Mouse (Mus musculus): ENCODE data around the gene Prrt3.

The Prrt3 gene

DNA sequence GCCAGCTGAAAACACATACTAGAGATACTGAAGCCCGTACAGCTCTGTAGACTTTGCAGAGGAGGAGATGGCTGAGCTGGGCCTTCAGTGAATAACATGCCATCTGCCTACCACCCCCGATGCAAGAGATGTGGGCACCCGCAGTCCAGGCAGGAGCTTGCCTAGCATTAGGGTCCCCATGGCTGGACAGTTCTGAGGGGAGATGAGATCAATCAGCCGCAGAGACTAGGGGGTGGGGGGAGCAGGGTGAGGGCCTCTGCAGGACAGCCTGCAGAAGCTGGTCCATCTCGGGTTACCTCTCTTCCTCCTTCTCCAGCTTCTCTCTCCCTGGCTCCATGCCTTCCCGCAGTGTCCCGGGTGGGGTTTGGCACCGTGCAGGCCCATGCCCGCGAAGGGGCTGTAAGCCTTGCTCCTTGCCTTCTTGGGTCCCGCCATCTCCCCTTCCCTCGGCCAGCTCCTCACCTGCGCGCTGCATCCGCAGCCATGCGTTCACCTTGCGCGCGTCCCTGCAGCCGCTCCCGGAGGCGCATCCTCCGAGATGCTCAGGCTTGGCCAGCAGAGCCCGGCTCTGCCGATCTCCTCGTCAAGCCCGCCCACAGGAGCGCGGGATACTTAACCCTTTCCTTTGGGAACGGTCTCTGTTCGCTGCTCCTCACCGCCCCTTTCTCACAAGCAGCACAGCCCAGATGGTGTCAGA lies at the start of gene Prrt3:
Gene Prrt3 (minus strand): TSS at position 544 of the 697 bp plus-strand sequence.
- DNase-seq (ENCODE audit: low spot score), result no peak

DNA sequence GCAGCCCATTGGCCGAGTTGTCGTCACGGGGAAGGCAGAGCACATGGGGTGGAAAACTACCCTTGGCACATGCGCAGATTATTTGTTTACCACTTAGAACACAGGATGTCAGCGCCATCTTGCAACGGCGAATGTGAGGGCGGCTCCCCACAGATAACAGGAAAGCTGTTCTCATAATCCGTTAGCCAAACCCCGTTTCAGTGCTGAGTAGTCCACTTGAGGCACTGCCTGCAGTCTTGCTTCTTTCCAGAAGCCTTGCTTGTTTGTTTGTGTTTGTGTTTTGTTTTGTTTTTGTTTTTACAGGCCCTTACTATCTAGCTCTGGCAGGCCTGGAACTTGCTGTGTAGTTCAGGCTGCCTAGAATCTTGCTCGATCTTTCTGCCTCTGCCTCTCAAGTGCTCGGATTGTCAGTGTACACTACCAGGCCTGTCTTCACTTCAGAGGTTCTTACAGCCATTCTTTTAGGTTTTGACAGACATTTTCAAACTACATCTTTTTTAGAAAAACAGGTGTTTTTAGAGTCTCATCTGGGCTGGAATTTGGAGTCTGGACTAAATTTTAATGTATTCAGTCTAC lies 42.3 kb upstream of the Prrt3 start:
- peak; percentile 24 for DNase-seq (ENCODE audit: low spot score)

DNA sequence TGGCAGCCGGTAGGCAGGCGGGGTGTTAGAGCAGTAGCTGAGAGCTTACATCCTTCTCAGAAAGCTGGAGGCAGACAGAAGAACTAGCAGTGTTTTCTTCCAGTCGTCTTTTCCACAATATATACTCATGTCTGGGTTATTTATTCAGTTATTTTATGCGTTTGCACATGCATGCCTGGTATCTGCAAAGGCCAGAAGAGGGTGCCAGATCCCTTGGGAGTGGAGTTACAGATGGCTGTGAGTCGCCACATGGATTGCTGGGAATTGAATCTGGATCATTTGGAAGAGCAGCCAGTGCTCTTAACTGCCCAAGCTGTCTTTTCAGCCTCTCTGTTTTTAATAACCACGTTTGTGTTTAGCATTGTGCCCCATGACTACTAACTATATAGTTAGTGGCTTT lies 39.9 kb upstream of the Prrt3 start:
- no peak for DNase-seq (ENCODE audit: low spot score)

DNA sequence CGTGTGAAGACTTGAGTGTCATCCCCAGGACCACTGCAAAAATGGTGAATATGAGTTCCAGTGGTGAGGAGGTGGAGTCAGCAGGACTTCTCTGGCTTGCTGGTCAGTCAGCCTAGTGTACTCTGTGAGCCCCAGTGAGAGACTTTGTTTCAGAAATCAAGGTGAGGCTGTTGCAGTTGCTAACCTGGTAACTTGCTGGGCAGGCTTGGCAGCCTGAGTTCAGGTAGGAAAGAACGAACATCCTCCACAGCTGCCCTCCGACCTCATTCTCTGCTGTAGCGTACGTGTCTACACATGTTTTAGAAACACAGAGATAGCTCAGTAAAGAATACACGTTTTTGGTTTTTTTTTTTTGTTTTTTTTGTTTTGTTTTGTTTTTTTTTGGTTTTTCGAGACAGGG lies 33.2 kb upstream of the Prrt3 start:
- DNase-seq (ENCODE audit: low spot score), result no peak

DNA sequence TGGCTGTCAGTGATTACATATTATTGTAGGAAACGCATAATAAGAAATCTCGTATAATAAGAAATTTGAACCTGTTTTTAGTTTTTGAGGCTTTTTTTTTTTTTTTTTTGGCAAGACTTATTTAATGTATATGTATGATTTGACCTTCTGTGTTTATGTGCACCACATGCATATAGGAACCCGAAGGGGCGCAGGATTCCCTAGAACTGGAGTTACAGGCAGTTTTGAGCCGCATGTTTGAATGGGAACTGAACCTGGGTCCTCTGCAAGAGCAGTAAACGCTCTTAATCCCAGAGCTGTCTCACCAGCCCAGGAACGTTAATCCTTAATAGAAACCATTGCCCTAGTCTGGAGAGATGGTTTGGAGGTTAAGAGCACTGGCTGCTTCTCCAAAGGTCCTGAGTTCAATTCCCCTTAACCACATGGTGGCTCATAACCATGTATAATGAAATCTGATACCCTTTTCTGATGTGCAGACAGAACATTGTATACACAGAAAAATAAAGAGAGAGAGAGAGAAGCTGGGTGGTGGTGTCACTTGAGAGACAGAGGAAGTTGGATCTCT lies 30.2 kb upstream of the Prrt3 start:
- DNase-seq (ENCODE audit: low spot score), result peak; percentile 34

DNA sequence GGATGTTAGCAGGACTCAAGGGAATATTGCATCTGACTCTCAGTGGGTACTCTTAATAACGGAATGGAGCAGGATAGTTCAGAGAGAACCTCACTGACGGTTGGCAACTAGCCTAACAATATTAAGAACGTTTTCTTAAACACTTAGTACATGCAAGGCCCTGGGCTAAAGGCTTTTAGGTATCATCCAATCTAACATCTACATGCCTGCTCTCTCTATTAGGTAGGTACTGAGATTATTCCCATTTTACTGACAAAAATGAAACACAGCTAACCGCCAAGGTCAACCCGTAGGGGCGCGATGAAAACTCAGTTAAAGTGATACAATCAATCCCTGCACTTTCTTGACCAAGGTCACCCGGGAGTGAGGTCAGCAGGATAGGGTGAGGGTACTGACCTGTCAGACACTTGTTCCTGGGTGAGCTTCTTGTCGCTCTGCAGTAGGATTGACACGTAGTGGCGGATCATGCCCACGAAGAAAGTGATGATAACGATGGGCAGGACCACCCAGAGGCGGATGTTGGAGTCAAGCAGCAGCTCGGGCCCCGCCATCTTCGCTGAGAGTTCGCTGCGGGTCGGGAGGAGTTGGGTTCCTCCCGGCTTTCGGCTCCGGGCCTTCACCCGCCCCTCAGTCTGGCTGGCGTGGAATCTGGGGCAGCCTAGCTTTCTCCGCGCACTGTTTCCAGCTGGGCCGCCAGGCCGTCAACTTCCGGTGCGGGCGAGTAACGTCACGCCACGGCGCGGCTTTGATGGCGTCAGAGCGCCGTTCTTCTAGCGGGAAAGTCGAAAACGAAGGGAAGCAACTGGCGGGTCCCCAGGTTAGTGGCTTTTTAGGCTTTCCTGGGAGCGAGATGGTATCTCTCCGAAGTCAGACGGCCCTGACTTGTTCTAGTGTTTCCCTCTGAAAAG lies 29.5 kb upstream of the Prrt3 start, which contains the start of the genes Emc3 and Fancd2:
Gene Emc3 (minus strand): TSS at position 721 of the 908 bp plus-strand sequence.
Gene Fancd2 (plus strand): TSS at position 751 of the 908 bp plus-strand sequence.
- DNase-seq (ENCODE audit: low spot score), result peak; percentile 87

DNA sequence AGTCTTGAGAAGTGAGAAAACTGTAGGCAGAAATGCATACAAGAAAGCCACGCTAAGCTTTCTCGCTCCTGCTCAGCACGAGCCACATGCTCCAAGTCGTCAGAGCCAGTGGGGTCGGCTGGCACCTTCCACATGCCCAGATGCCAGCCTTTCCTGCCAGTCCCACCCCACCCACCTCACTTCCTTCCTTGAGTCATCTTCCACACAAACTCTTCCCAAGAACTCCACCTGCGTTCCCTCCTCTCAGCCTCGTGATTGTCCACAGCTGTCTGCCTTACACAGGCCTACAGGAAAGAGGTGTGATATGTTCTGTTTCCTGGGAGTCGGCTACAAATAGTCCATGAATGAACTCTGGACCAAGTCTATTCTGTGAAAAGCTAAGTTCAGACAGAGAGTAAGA lies 21.7 kb upstream of the Prrt3 start:
- DNase-seq (ENCODE audit: low spot score), result no peak

DNA sequence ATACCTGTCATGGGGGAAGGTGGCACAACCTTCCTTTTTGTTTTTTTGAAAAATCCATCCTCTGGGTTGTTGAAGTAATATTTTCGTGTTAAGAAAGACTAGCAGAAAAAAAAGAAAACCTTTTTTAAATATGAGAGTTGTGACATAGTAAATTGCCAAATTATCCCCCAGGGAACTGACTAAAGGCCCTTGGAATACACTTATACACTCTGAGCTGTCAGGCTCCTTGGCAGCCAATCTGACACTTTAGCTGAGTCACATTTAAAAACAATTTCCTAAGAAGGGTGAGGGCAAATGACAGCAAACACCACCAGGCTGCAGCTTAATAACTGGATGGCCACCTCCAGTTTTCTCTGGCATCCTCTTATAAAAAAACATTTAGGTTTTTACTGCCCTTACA lies 20.6 kb upstream of the Prrt3 start:
- no peak for DNase-seq (ENCODE audit: low spot score)

DNA sequence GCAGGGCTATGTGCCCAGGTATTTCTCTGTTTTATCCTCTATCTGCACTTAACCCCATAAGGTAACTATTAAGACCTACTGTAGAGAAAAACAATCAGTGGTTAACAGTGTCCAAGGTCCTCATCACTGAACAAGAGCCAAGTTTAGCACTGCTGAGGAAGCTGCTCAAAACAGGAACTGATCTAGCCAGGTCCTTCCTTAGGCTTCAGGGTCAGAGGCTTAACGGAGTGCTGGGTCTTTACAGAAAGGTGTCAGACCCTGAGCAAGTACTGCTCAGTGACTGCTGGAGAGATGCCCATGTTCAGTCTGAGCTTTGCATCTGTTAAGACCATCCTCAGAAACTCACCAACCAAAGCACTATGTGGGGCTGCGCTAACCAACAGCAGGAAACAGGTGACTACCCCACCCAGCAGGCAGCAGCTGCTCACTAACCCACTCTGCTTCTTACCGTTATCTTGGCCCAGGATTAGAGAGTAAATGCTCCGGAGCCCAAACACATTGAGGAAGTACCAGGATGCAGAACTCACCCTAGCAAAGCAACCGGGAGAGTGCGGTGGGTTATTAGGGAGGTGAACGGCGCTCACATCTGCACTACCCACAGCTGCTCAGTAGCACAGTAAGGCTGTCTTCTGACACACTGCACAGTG lies 15.8 kb upstream of the Prrt3 start:
- no peak for DNase-seq (ENCODE audit: low spot score)

DNA sequence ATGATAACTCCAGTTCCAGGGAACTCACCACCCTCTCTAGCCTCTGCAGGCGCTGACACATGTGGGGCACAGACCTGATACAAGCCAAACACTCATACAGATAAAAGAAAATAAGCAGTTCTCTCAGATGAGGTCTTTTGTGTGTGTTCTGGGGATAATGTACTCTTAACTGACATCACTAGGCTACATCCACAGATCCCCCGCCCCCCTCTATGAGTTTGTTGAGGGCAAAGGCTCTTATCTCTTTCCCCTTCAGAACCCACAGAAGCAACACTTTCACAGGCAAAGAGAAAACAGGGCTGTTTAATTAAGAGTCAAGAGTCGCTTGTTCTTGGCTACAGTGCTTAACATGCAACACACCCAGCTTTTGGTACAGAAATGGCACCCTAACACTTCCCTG lies 12.9 kb upstream of the Prrt3 start:
- no peak for DNase-seq (ENCODE audit: low spot score)

DNA sequence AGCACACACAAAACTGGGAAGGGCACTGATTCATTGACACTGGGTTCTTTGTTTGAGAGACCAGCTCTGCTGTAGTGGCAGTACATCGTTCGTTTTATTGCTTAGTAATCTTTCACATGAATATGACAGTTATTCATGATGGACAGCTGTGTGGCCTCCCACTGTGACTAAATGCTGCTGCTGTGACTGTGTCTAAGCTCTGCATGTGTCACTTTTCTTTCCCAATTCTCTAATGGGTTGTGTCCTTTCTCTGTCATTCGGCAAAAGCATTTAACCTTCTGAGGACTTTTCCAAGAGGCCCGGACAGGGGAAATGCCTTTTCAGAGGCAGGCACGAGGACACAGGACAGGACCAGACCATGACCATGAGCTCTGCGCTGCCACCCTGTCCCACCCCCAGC lies 12.2 kb upstream of the Prrt3 start:
- DNase-seq (ENCODE audit: low spot score), result no peak

DNA sequence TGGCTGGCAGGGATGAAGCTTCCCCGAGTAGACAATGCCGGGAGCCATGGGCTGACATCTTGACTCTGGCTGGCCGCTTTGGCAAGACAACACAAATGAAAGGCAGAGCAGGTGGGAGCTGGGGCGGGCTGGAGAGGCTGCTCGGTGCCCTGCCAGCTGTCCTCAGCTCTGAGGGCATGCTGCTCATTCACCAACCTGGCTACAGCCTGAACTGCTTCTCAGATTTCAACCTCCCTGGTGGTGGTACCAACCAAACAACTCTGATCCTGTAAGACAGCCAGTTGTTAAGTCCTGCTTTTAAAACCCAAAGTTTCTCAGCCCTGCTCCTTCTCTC lies 7.2 kb upstream of the Prrt3 start:
- DNase-seq (ENCODE audit: low spot score), result no peak

DNA sequence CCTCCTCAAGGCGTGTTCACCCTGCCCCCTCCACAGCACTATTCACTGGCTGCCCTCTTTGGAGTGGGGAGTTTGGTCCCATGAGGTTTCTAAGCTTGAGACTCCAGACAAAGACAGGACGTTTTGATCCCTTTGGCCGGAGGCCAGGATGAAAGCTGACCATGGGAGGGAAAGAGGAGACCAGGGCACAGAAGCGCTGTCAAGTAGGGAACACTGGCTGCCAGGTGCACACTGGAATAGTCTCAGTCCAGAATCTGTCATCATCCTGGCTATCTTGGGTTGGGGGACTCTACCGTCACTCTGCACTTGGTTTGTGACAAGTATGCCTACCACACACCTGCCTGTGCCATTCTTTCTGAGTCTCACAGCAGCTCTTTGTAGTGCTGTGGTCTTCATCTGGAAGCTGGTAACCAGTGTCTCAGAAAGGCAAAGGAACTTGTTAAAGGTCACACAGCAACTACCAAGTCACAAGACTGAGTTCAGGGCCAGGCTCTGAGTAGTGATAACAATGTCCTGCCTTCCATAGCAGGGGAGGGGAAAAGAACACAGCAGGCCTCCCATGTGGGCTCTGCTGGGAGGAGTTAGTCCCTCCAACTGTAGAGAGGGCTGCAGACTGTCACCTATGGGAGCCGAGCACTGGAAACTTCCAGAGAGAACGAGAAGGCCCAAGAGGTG lies 6.7 kb upstream of the Prrt3 start:
- DNase-seq (ENCODE audit: low spot score), result no peak

DNA sequence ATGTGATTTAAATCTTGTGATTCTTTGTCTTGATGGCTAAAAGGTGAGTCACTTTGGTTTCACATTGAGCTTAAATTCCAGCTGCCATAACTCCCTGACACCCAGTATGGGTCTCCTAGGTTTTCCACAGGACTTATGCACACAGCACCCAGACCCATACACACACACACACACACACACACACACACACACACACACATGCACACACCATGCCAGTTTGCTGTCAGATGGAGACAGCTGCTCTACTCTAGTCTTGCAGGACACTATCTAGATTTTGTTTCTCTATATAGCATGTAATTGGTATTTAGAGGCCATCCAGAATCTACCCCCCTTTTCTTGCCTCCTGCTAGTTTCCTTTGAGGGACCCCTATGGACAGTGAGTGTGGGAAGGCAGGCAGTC lies 5.4 kb upstream of the Prrt3 start:
- no peak for DNase-seq (ENCODE audit: low spot score)

DNA sequence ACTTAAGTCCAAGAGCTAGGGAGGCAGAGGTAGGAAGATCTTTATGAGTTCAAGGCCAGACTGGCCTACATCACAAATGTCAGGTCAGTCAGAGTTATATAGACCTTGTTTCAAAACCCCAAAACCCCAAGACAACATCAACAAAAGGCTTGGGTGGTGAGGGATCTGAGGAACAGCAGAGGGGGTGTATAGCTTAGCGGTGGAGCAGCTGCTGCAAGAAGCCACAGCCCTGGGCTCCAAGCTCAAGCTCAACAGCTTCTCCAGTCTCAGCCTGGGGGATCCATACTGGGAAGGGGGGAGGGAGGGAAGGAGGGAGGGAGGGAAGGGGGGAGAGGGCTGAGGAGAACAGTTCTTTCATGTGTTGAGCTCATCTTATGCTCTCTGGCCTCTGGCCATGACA lies 4.0 kb upstream of the Prrt3 start:
- DNase-seq (ENCODE audit: low spot score), result no peak

DNA sequence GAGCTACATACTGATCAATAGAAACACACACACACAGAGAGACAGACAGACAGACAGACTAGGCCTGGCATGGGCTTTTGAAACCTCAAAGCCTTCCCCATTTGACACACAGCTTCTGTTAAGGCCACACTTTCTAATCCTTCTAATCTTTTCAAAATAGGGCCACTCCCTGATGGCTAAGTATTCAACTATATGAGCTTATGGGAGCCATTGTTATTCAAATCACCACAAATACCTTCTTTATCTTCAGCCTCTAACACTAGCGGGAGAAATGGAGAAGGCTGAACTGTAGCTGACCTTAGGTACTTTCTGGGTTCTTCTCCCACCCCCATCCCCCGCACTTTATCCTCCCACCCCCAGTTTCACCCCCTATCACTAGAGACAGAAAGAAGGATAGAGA lies 1.1 kb upstream of the Prrt3 start:
- no peak for DNase-seq (ENCODE audit: low spot score)

DNA sequence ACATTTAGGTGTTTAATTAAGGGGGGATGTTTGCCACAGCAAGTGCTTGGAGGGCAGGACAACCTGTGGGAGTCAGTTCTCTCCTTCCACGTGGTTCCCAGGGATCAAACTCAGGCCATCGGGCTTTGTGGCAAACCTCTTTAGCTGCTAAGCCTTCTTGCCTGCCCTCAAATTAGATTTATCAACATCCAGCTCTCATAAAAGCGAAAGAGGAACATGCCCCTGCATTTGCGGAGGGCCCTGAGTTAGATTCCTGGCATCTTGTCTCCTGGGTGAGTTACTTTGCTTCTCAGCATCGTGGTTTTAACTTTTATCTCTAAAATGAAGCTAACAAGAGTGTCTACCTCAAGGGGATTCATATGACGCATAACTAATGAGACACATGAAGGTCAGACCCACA lies 2.4 kb downstream of the Prrt3 start:
- DNase-seq (ENCODE audit: low spot score), result no peak

DNA sequence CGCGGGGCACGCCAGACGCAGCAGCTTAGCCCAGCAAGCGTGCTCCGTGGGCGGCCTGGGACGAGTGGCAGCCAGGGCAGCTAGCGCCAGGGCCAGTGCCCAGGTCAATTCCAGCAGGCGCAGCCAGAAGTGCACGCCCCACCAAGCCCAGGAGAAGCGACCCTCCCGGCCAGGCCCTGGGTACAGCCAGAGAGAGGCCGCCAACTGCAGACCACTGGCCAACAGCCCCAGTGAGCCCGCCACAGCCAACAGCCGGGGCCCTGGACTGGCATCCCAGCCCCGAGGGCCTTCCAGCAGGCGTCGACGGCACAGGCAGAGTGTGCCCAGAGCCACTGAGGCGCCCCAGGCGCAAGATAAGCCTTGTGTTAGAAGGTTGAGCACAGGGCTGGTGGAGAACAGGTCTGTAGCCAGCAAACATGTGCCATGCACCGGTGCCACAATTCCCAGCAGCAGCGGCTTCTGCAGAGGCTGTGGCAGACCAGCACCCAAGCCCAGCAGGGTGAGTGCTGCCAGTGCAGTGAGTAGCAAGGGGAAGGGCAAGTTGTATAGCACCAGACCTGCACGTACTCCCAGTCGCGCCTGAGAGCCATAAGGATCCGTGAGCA lies 6.6 kb downstream of the Prrt3 start:
- no peak for DNase-seq (ENCODE audit: low spot score)

DNA sequence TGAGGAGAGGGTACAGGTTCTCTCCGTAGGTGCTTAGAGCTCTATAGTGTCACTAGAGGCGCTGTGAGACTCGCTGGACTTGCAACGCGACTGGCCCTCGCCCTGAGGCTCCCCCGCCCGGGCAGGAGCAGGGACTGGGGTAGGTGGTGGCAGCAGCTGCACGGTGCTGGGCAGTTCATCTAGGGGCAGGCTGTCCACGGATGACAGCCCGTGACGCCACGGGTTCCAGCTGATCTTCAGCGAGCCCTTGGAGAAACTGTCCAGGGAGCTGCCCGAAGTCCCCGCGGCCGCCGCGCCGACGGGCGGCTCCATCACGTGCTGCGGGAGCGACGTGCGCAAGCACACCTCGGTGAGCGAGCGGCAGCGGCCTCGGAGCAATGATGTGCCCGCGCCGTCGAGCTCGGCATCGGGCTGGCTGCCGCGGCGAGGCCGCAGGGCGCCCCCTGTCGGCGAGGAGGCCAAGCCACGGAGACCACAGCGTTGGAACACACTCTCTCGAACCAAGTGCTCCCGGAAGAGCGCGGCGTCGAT lies 7.4 kb downstream of the Prrt3 start:
- DNase-seq (ENCODE audit: low spot score), result peak; percentile 68

DNA sequence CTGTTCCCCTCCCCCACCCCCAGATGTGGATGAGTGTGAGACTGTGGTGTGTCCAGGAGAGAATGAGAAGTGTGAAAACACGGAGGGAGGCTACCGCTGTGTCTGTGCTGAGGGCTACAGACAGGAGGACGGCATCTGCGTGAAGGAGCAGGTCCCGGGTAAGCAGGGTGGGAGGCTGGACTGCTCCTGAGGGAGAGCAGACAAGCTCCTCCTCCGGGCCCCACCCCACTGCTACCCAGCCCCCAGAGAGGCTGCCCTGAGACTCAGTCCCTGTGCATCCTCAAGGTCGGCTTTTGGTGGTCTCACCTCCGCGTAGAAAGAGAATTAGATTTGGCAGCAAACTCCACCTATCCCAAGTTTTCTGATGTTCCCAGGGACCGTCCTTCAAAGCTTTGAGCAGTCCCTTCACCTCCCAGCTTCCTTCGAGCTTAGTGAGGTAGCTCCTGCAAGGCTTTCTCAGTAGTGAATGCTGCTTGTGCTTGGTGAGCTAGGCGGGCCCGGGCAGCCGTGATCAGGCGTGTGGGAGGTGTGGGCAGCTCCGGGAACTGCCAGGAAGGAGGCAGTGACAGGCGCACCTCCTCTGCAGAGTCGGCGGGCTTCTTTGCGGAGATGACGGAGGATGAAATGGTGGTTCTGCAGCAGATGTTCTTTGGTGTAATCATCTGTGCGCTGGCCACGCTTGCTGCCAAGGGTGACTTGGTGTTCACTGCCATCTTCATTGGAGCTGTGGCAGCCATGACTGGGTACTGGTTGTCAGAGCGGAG lies 9.4 kb downstream of the Prrt3 start:
- DNase-seq (ENCODE audit: low spot score), result no peak
